Mouse (Mus musculus): ENCODE data around the gene Acsbg2.

- TF ChIP-seq CTCF (IDR thresholded peaks at IDR 0.05) (no peak), EP300 (IDR thresholded peaks at IDR 0.05; ENCODE audit: insufficient read depth, low read depth, low read length) (no peak), POLR2A (IDR thresholded peaks at IDR 0.05; ENCODE audit: insufficient read depth, low read depth, low read length) (no peak)
These were observed 42.9 kb upstream of the Acsbg2 start for GRCm38 (mm10) chr17:56917166-56917565.

Measured in heart, adult 2 months (tissue).